Mouse (Mus musculus): Measurements from ENCODE around the gene Zfp385b. TPM values are rescaled to one million over a fixed set of nuclear protein-coding genes. Genes with fewer than 3 reads are reported as not detected.

The Zfp385b gene
- polyA plus RNA-seq, 1 experiment from 2014 or later: 4.7 TPM

Other genes starting within 250 kb of the Zfp385b start
- gene Cwc22, start 126.7 kb upstream of the Zfp385b start, polyA plus RNA-seq (2014; fragmentation: Nextera tagmentation; extraction: Ambion mirVana): 21.7 and 25.1 TPM in 2 replicates

All from forebrain, embryonic 14.5 days (tissue).